Mouse (Mus musculus): ENCODE measurements around the gene Gm45837. TPM values are rescaled to one million over a fixed set of nuclear protein-coding genes. Genes with fewer than 3 reads are reported as not detected.

Gm45837 gene
- total and polyA plus RNA-seq, 2 experiments: not detected

- H3K36me3 ChIP-seq (ENCODE audit: control insufficient read depth, insufficient read depth, low read length): no peaks in the 10 kb centered on the region
- H3K4me1 ChIP-seq (ENCODE audit: control insufficient read depth, insufficient read depth, low read length): peaks cover 1% of the 10 kb centered on the region
- TF ChIP-seq CTCF (IDR thresholded peaks at IDR 0.05; ENCODE audit: low read depth, low read length) (no peak), POLR2A (IDR thresholded peaks at IDR 0.05; ENCODE audit: extremely low read depth, insufficient read depth, low read length) (no peak)
- H3K4me3 ChIP-seq (ENCODE audit: insufficient read depth, low read depth, low read length): no peak overlapping the region
- 70% methylated on average over 9 of the region's 9 CpGs for WGBS
- peak overlapping the region; percentile 24; the same call in 1 of the 2 replicates for H3K27ac ChIP-seq (replicated peaks; ENCODE audit: insufficient read depth, low read depth, low read length)
- H3K79me2 ChIP-seq (ENCODE audit: control insufficient read depth, insufficient read depth, low read length): no peaks in the 10 kb centered on the region
- H3K27me3 ChIP-seq (ENCODE audit: control insufficient read depth, insufficient read depth, low read length): no peaks in the 10 kb centered on the region
- peak overlapping the region; percentile 17; the same call in 1 of the 2 replicates for H3K9ac ChIP-seq (ENCODE audit: low read depth, low read length)
- DNase-seq (ENCODE audit: extremely low read depth, low read depth, low spot score): no peak
Measured at GRCm38 (mm10) chr7:101454479-101454878, 43.8 kb downstream of the Gm45837 start.

- H3K4me1 ChIP-seq (ENCODE audit: control insufficient read depth, insufficient read depth, low read length): peaks cover 1% of the 10 kb centered on the region
- H3K27me3 ChIP-seq (ENCODE audit: control insufficient read depth, insufficient read depth, low read length): no peaks in the 10 kb centered on the region
- 69% methylated on average over 6 of the region's 6 CpGs for WGBS
- DNase-seq (ENCODE audit: extremely low read depth, low read depth, low spot score): no peak
- no peaks in the 10 kb centered on the region for H3K36me3 ChIP-seq (ENCODE audit: control insufficient read depth, insufficient read depth, low read length)
- TF ChIP-seq POLR2A (IDR thresholded peaks at IDR 0.05; ENCODE audit: extremely low read depth, insufficient read depth, low read length) (no peak), CTCF (IDR thresholded peaks at IDR 0.05; ENCODE audit: low read depth, low read length) (no peak)
- H3K27ac ChIP-seq (replicated peaks; ENCODE audit: insufficient read depth, low read depth, low read length): peak overlapping the region; percentile 24; the same call in 1 of the 2 replicates
- no peaks in the 10 kb centered on the region for H3K79me2 ChIP-seq (ENCODE audit: control insufficient read depth, insufficient read depth, low read length)
- H3K4me3 ChIP-seq (ENCODE audit: insufficient read depth, low read depth, low read length): no peak overlapping the region; the same call in 1 of the 2 replicates
- no peak overlapping the region for H3K9ac ChIP-seq (ENCODE audit: low read depth, low read length)
Measured at GRCm38 (mm10) chr7:101455141-101455540, 44.5 kb downstream of the Gm45837 start.

GRCm38 (mm10) chr7:101456318-101456717, 45.6 kb downstream of the Gm45837 start:
- DNase-seq (ENCODE audit: extremely low read depth, low read depth, low spot score): no peak
- Histone ChIP-seq H3K79me2 (ENCODE audit: control insufficient read depth, insufficient read depth, low read length) (no peaks in the 10 kb centered on the region), H3K9ac (ENCODE audit: low read depth, low read length) (peak overlapping the region; percentile 32), H3K36me3 (ENCODE audit: control insufficient read depth, insufficient read depth, low read length) (no peaks in the 10 kb centered on the region), H3K27me3 (ENCODE audit: control insufficient read depth, insufficient read depth, low read length) (no peaks in the 10 kb centered on the region), H3K27ac (replicated peaks; ENCODE audit: insufficient read depth, low read depth, low read length) (peak overlapping the region; percentile 60), H3K4me3 (ENCODE audit: insufficient read depth, low read depth, low read length) (no peak overlapping the region), H3K4me1 (ENCODE audit: control insufficient read depth, insufficient read depth, low read length) (peaks cover 1% of the 10 kb centered on the region)
- TF ChIP-seq CTCF (IDR thresholded peaks at IDR 0.05; ENCODE audit: low read depth, low read length) (no peak), POLR2A (IDR thresholded peaks at IDR 0.05; ENCODE audit: extremely low read depth, insufficient read depth, low read length) (no peak)
- WGBS: 66% methylated on average over 4 of the region's 4 CpGs

GRCm38 (mm10) chr7:101456789-101457188, 46.1 kb downstream of the Gm45837 start:
- Histone ChIP-seq H3K27ac (replicated peaks; ENCODE audit: insufficient read depth, low read depth, low read length) (peak overlapping the region; percentile 15), H3K9ac (ENCODE audit: low read depth, low read length) (no peak overlapping the region), H3K36me3 (ENCODE audit: control insufficient read depth, insufficient read depth, low read length) (no peaks in the 10 kb centered on the region), H3K4me3 (ENCODE audit: insufficient read depth, low read depth, low read length) (no peak overlapping the region), H3K4me1 (ENCODE audit: control insufficient read depth, insufficient read depth, low read length) (peaks cover 1% of the 10 kb centered on the region), H3K27me3 (ENCODE audit: control insufficient read depth, insufficient read depth, low read length) (no peaks in the 10 kb centered on the region), H3K79me2 (ENCODE audit: control insufficient read depth, insufficient read depth, low read length) (no peaks in the 10 kb centered on the region)
- 51% methylated on average over 5 of the region's 5 CpGs for WGBS
- DNase-seq (ENCODE audit: extremely low read depth, low read depth, low spot score): no peak
- TF ChIP-seq CTCF (IDR thresholded peaks at IDR 0.05; ENCODE audit: low read depth, low read length) (no peak), POLR2A (IDR thresholded peaks at IDR 0.05; ENCODE audit: extremely low read depth, insufficient read depth, low read length) (no peak)

GRCm38 (mm10) chr7:101457283-101457682, 46.6 kb downstream of the Gm45837 start:
- Histone ChIP-seq H3K79me2 (ENCODE audit: control insufficient read depth, insufficient read depth, low read length) (no peaks in the 10 kb centered on the region), H3K27ac (replicated peaks; ENCODE audit: insufficient read depth, low read depth, low read length) (peak overlapping the region; percentile 15), H3K36me3 (ENCODE audit: control insufficient read depth, insufficient read depth, low read length) (no peaks in the 10 kb centered on the region), H3K4me1 (ENCODE audit: control insufficient read depth, insufficient read depth, low read length) (peaks cover 3% of the 10 kb centered on the region), H3K4me3 (ENCODE audit: insufficient read depth, low read depth, low read length) (no peak overlapping the region), H3K27me3 (ENCODE audit: control insufficient read depth, insufficient read depth, low read length) (no peaks in the 10 kb centered on the region), H3K9ac (ENCODE audit: low read depth, low read length) (no peak overlapping the region)
- TF ChIP-seq POLR2A (IDR thresholded peaks at IDR 0.05; ENCODE audit: extremely low read depth, insufficient read depth, low read length): no peak
- no peak for TF ChIP-seq CTCF (IDR thresholded peaks at IDR 0.05; ENCODE audit: low read depth, low read length)
- no peak for DNase-seq (ENCODE audit: extremely low read depth, low read depth, low spot score)
- 69% methylated on average over 5 of the region's 5 CpGs for WGBS

GRCm38 (mm10) chr7:101457801-101458200, 47.1 kb downstream of the Gm45837 start:
- H3K9ac ChIP-seq (ENCODE audit: low read depth, low read length): no peak overlapping the region
- H3K4me1 ChIP-seq (ENCODE audit: control insufficient read depth, insufficient read depth, low read length): peaks cover 3% of the 10 kb centered on the region
- no peaks in the 10 kb centered on the region for H3K27me3 ChIP-seq (ENCODE audit: control insufficient read depth, insufficient read depth, low read length)
- H3K79me2 ChIP-seq (ENCODE audit: control insufficient read depth, insufficient read depth, low read length): no peaks in the 10 kb centered on the region
- no peak for DNase-seq (ENCODE audit: extremely low read depth, low read depth, low spot score)
- WGBS: 64% methylated on average over 8 of the region's 8 CpGs
- peak overlapping the region; percentile 44 for H3K27ac ChIP-seq (replicated peaks; ENCODE audit: insufficient read depth, low read depth, low read length)
- H3K4me3 ChIP-seq (ENCODE audit: insufficient read depth, low read depth, low read length): no peak overlapping the region
- TF ChIP-seq CTCF (IDR thresholded peaks at IDR 0.05; ENCODE audit: low read depth, low read length): no peak
- H3K36me3 ChIP-seq (ENCODE audit: control insufficient read depth, insufficient read depth, low read length): no peaks in the 10 kb centered on the region

Data from liver, adult 2 months (tissue).